Mouse (Mus musculus): ENCODE measurements around the gene Suz12.

DNA sequence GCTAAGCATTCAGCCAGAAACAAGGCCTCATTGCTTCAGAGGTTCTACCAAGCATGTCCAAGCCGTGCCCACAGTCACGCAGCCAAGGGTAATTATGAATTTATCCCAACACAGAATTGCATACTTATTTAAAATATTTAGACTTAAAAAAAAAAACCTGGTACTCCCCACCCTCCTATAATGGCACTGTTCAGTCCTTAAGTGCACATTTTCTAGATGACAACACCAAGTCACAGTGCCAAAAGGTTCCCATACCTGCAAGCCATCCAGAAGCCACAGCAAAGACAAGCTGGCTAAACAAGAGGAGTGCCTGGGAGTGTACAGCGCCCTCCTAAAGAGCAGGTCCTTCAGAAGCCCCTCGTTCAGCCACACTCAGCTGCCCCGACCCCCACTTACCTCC is 60.3 kb downstream of the Suz12 start:
- TF ChIP-seq CTCF (IDR thresholded peaks at IDR 0.05; ENCODE audit: borderline replicate concordance, control insufficient read depth, extremely low read depth, insufficient read depth, low read length, poor library complexity) (no peak), POLR2A (IDR thresholded peaks at IDR 0.05; ENCODE audit: control insufficient read depth, extremely low read depth, insufficient read depth, low read length, poor library complexity) (no peak)

All from thymus, adult 2 months (tissue).